Mouse (Mus musculus) adrenal gland, adult 10 weeks (tissue): ENCODE data around the gene Cma2. TPM values are rescaled to one million over a fixed set of nuclear protein-coding genes. Genes with fewer than 3 reads are reported as not detected.

Experiments
- polyA plus RNA-seq: library from polyadenylated mRNA; stranded (reverse); fragments of 350-450 nt; fragmentation: Illumina TruSeq; extraction: RNeasy Lipid Tissue Mini Kit (QIAGEN cat#74804); gene quantifications from one replicate; pipeline ENCODE4 v1.2.3, GENCODE M21; 2014; ENCODE audit warnings: low read depth, low replicate concordance

Gene Cma2
- polyA plus RNA-seq, result not detected

GRCm38 (mm10) chr14:55950346-55951030 lies at the start of gene Cma2:
Gene Cma2, plus strand, starts transcription at chr14:55950980.

DNA sequence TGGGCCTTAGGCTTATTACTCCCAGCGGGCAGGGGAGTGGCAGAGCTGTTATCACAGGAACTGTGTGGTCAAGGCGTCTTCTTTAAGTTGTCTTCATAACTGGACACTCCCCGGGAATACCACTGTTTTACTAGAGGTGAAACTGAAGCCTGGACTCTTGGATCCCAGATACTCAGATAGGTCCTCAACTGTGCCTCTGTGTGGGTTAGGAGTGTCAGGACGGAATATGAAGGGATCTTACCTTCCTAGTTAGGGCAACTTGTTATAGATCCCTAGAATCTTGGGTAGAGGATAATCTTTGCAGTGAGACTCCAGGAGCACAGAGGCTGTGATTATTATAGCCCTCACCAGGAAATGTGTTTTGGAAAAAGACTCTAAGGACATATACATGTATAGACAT lies 6.2 kb upstream of the Cma2 start, which contains the start of gene Cma1:
Gene Cma1 (minus strand): TSS at position 101 of the 400 bp plus-strand sequence.

DNA sequence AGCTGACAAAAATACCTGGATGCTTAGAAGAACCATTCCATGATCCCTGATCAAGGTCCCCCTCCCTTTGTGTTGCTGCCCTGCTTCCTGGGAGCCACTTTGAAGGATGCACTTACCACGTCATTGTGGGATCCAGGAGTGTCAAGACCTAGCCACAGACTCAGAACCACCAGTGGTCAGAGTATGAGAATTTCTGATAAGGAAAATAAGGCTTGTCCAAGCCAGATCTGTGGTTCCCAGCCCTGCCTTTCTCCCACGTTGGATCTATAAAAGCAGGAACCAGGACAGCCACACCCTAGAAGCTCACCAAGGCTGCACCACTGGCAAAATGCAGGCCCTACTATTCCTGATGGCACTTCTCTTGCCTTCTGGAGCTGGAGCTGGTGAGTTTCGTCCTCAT lies 66.9 kb downstream of the Cma2 start, which contains the start of gene Mcpt1:
Gene Mcpt1 (plus strand): TSS at position 301 of the 400 bp plus-strand sequence.

Other genes starting within 250 kb of the Cma2 start
- gene Tgm1, start 237.1 kb upstream of the Cma2 start, polyA plus RNA-seq, result not detected
- 0.47 TPM for gene Rabggta, start 228.7 kb upstream of the Cma2 start, polyA plus RNA-seq
- 15.6 TPM for gene Dhrs1, start 205.3 kb upstream of the Cma2 start, polyA plus RNA-seq
- 6.7 TPM for gene Nop9, start 205.3 kb upstream of the Cma2 start, polyA plus RNA-seq
- not detected for gene Cideb, start 192.5 kb upstream of the Cma2 start, polyA plus RNA-seq
- not detected for gene Ltb4r2, start 189.6 kb upstream of the Cma2 start, polyA plus RNA-seq
- gene Ltb4r1, start 185.0 kb upstream of the Cma2 start, polyA plus RNA-seq, result 0.41 TPM
- 1.1 TPM for gene Adcy4, start 166.9 kb upstream of the Cma2 start, polyA plus RNA-seq
- gene Ripk3, start 162.1 kb upstream of the Cma2 start, polyA plus RNA-seq, result not detected
- 2.6 TPM for gene Nfatc4, start 127.8 kb upstream of the Cma2 start, polyA plus RNA-seq
- gene Nynrin, start 97.0 kb upstream of the Cma2 start, polyA plus RNA-seq, result 0.41 TPM
- gene Cbln3, start 66.6 kb upstream of the Cma2 start, polyA plus RNA-seq, result not detected
- gene Khnyn, start 66.0 kb upstream of the Cma2 start, polyA plus RNA-seq, result 9.7 TPM
- gene Sdr39u1, start 50.7 kb upstream of the Cma2 start, polyA plus RNA-seq, result 16.7 TPM
- 2.0 TPM for gene Cma1, start 6.3 kb upstream of the Cma2 start, polyA plus RNA-seq
- not detected for gene Mcpt1, start 67.0 kb downstream of the Cma2 start, polyA plus RNA-seq
- not detected for gene Mcpt9, start 79.5 kb downstream of the Cma2 start, polyA plus RNA-seq
- 0.58 TPM for gene Mcpt2, start 91.1 kb downstream of the Cma2 start, polyA plus RNA-seq
- 3.4 TPM for gene Mcpt4, start 111.3 kb downstream of the Cma2 start, polyA plus RNA-seq
- not detected for gene Mcpt8, start 134.3 kb downstream of the Cma2 start, polyA plus RNA-seq
- gene Ctsg, start 151.6 kb downstream of the Cma2 start, polyA plus RNA-seq, result not detected
- not detected for gene Gzme, start 169.6 kb downstream of the Cma2 start, polyA plus RNA-seq
- not detected for gene Gzmd, start 181.6 kb downstream of the Cma2 start, polyA plus RNA-seq
- gene Gzmg, start 208.6 kb downstream of the Cma2 start, polyA plus RNA-seq, result not detected
- gene Gzmn, start 223.6 kb downstream of the Cma2 start, polyA plus RNA-seq, result not detected